Mouse (Mus musculus) naive thymus-derived CD4-positive, alpha-beta T cell, adult 2 months (primary cell): Measurements from ENCODE around the gene Phkg1.
"Not testable (repeated sequence)": the region's sequence is repeated elsewhere in the genome, so short reads cannot be mapped to it uniquely, and the experiment has no call there.

ENCODE experiments used
- DNase-seq: peaks from one replicate; pipeline ENCODE4 v3.0.0-alpha.2; 2011; ENCODE audit warnings: low read depth

Gene Phkg1

GRCm38 (mm10) chr5:129907775-129908174 lies 9.4 kb upstream of the Phkg1 start:
- no peak for DNase-seq

- peak; percentile 90 for DNase-seq
Observed at GRCm38 (mm10) chr5:129895198-129896088, 2.9 kb downstream of the Phkg1 start, which contains the start of gene Zbed5. TSS of gene Zbed5 (plus strand) at chr5:129895723.

- not testable (repeated sequence) for DNase-seq
Observed at GRCm38 (mm10) chr5:129890390-129890789, 8.0 kb downstream of the Phkg1 start.

GRCm38 (mm10) chr5:129886911-129887636 lies 11.3 kb downstream of the Phkg1 start, which contains the start of gene Chchd2:
TSS of gene Chchd2 (minus strand) at chr5:129887470.
- DNase-seq: peak; percentile 94

GRCm38 (mm10) chr5:129886271-129886670 lies 12.1 kb downstream of the Phkg1 start:
- DNase-seq: peak; percentile 30

- DNase-seq: no peak
Observed at GRCm38 (mm10) chr5:129879888-129880287, 18.5 kb downstream of the Phkg1 start.

GRCm38 (mm10) chr5:129878946-129879345 lies 19.4 kb downstream of the Phkg1 start:
- DNase-seq: no peak

- no peak for DNase-seq
Observed at GRCm38 (mm10) chr5:129877731-129878455, 20.5 kb downstream of the Phkg1 start.

- no peak for DNase-seq
Observed at GRCm38 (mm10) chr5:129875098-129875497, 23.3 kb downstream of the Phkg1 start.

GRCm38 (mm10) chr5:129873942-129874341 lies 24.4 kb downstream of the Phkg1 start:
- no peak for DNase-seq

- DNase-seq: no peak
Observed at GRCm38 (mm10) chr5:129871238-129871637, 27.1 kb downstream of the Phkg1 start.

GRCm38 (mm10) chr5:129869238-129869995 lies 28.9 kb downstream of the Phkg1 start:
- DNase-seq: no peak

- DNase-seq: no peak
Observed at GRCm38 (mm10) chr5:129865841-129866240, 32.5 kb downstream of the Phkg1 start.

GRCm38 (mm10) chr5:129864467-129864866 lies 33.9 kb downstream of the Phkg1 start:
- DNase-seq: peak; percentile 49

- no peak for DNase-seq
Observed at GRCm38 (mm10) chr5:129862325-129862724, 36.0 kb downstream of the Phkg1 start.

- DNase-seq: no peak
Observed at GRCm38 (mm10) chr5:129856414-129856813, 41.9 kb downstream of the Phkg1 start.

GRCm38 (mm10) chr5:129855163-129855562 lies 43.2 kb downstream of the Phkg1 start:
- no peak for DNase-seq

GRCm38 (mm10) chr5:129847558-129847820 lies 50.9 kb downstream of the Phkg1 start:
- no peak for DNase-seq

- DNase-seq: peak; percentile 98
Observed at GRCm38 (mm10) chr5:129846752-129847557, 51.4 kb downstream of the Phkg1 start, which contains the start of gene Sumf2. TSS of gene Sumf2 (plus strand) at chr5:129846986.

- no peak for DNase-seq
Observed at GRCm38 (mm10) chr5:129844848-129845247, 53.5 kb downstream of the Phkg1 start.
